In genomic region chr13:64035036-64035435, GRCm38 (mm10) we compare ENCODE assay signal across 18 mouse cellular contexts. TPM values are rescaled to one million over a fixed set of nuclear protein-coding genes. Genes with fewer than 3 reads are reported as not detected.
DNase-seq lines count a peak whose midpoint lies in the region; ATAC-seq lines count a peak whose summit lies in the region.
"Had no signal": no experiment of that assay in that cellular context is flagged by ENCODE, and none has a peak within 500 bp of the region (broad histone marks: within the 10 kb centered on the region; RNA-seq: fewer than 3 reads in every experiment).

No protein-coding gene starts in this region.

- 0 out of 2 replicates have a peak overlapping the region, but pooled peaks have one; percentile 17 for H3K27ac ChIP-seq in hindbrain, embryonic 12.5 days
- no peak overlapping the region for H3K27ac ChIP-seq in hindbrain, embryonic 14.5 days
- no peak overlapping the region for H3K27ac ChIP-seq in limb, embryonic 13.5 days
- H3K27ac ChIP-seq: kidney, postnatal 0 days; midbrain, embryonic 12.5 days; neural tube, embryonic 12.5 days had no signal

- peaks cover 6% of the 10 kb centered on the region for H3K4me1 ChIP-seq in hindbrain, embryonic 12.5 days
- no peaks in the 10 kb centered on the region for H3K4me1 ChIP-seq in hindbrain, embryonic 14.5 days (replicated peaks; ENCODE audit: control insufficient read depth, insufficient read depth, low read length)
- H3K4me1 ChIP-seq in limb, embryonic 13.5 days: peaks cover 14% of the 10 kb centered on the region
- H3K4me1 ChIP-seq: neural tube, embryonic 12.5 days had no signal

- no peaks in the 10 kb centered on the region for H3K36me3 ChIP-seq in hindbrain, embryonic 12.5 days
- H3K36me3 ChIP-seq in hindbrain, embryonic 14.5 days (replicated peaks; ENCODE audit: control insufficient read depth, insufficient read depth): no peaks in the 10 kb centered on the region
- no peaks in the 10 kb centered on the region for H3K36me3 ChIP-seq in limb, embryonic 13.5 days
- H3K36me3 ChIP-seq: midbrain, embryonic 12.5 days; neural tube, embryonic 12.5 days had no signal

- ATAC-seq in hindbrain, embryonic 12.5 days (ENCODE audit: low FRiP score): no peak
- no peak for ATAC-seq in hindbrain, embryonic 14.5 days (ENCODE audit: low FRiP score)
- ATAC-seq in limb, embryonic 13.5 days (ENCODE audit: low FRiP score, low read depth): no peak
- ATAC-seq: forebrain, embryonic 16.5 days had no signal

- WGBS in hindbrain, embryonic 12.5 days: 8% methylated on average over 8 of the region's 8 CpGs
- WGBS in hindbrain, embryonic 14.5 days: 10% methylated on average over 8 of the region's 8 CpGs
- 23% methylated on average over 8 of the region's 8 CpGs for WGBS in limb, embryonic 13.5 days

- H3K9ac ChIP-seq in hindbrain, embryonic 12.5 days: no peak overlapping the region
- no peak overlapping the region for H3K9ac ChIP-seq in hindbrain, embryonic 14.5 days
- 0 out of 2 replicates have a peak overlapping the region, but pooled peaks have one; percentile 40 for H3K9ac ChIP-seq in limb, embryonic 13.5 days
- H3K9ac ChIP-seq: midbrain, embryonic 12.5 days; neural tube, embryonic 12.5 days had no signal

- no peak overlapping the region for H3K4me2 ChIP-seq in hindbrain, embryonic 12.5 days (replicated peaks)
- H3K4me2 ChIP-seq in hindbrain, embryonic 14.5 days (replicated peaks): no peak overlapping the region
- no peak overlapping the region for H3K4me2 ChIP-seq in limb, embryonic 13.5 days (replicated peaks)
- H3K4me2 ChIP-seq: midbrain, embryonic 12.5 days; neural tube, embryonic 12.5 days had no signal

- H3K4me3 ChIP-seq in hindbrain, embryonic 12.5 days: no peak overlapping the region
- H3K4me3 ChIP-seq in hindbrain, embryonic 14.5 days (replicated peaks; ENCODE audit: low read length): no peak overlapping the region
- H3K4me3 ChIP-seq in limb, embryonic 13.5 days: no peak overlapping the region
- H3K4me3 ChIP-seq: midbrain, embryonic 12.5 days; neural tube, embryonic 12.5 days had no signal

- DNase-seq in hindbrain, embryonic 14.5 days (ENCODE audit: low spot score): no peak
- DNase-seq in ovary, postnatal 36 days (ENCODE audit: low spot score): peak; percentile 30
- no peak for DNase-seq in ovary, postnatal 10 days (ENCODE audit: low spot score)
- DNase-seq in yolk sac, embryonic 10.5 days (ENCODE audit: low spot score): peak; percentile 84
- no peak for DNase-seq in thymus, postnatal 36 days
- no peak for DNase-seq in layer of hippocampus, adult 9-11 months
- DNase-seq: cerebellum, adult 18-20 months; gastrocnemius, postnatal 36 days; heart, postnatal 14 days had no signal

- H3K27me3 ChIP-seq in hindbrain, embryonic 12.5 days: peaks cover 7% of the 10 kb centered on the region
- no peaks in the 10 kb centered on the region for H3K27me3 ChIP-seq in hindbrain, embryonic 14.5 days (ENCODE audit: control insufficient read depth, insufficient read depth, low read length)
- H3K27me3 ChIP-seq in limb, embryonic 13.5 days: 0 out of 2 replicates have a peak, but pooled peaks cover 7% of the 10 kb centered on the region
- H3K27me3 ChIP-seq: CH12.LX had no signal

- no peaks in the 10 kb centered on the region for H3K9me3 ChIP-seq in hindbrain, embryonic 12.5 days (replicated peaks)
- no peaks in the 10 kb centered on the region for H3K9me3 ChIP-seq in hindbrain, embryonic 14.5 days (ENCODE audit: control insufficient read depth, low read length)
- H3K9me3 ChIP-seq in limb, embryonic 13.5 days: no peaks in the 10 kb centered on the region
- H3K9me3 ChIP-seq: midbrain, embryonic 12.5 days; neural tube, embryonic 12.5 days had no signal

RNA-seq across cellular contexts. Expression of gene Hsd17b3, which starts 54.0 kb away (rescaled TPM):
- not detected in 2 replicates for polyA plus RNA-seq in hindbrain, embryonic 12.5 days (2016; fragmentation: Nextera tagmentation; extraction: Ambion mirVana)
- polyA plus RNA-seq in hindbrain, embryonic 14.5 days (2014; fragmentation: Nextera tagmentation; extraction: Ambion mirVana): not detected in 2 replicates
- not detected in 2 replicates for polyA plus RNA-seq in limb, embryonic 13.5 days (2015; fragmentation: Nextera tagmentation; extraction: Ambion mirVana)
- polyA plus RNA-seq: embryonic facial prominence, embryonic 14.5 days; forebrain, embryonic 16.5 days; kidney, postnatal 0 days; liver, adult 2 months; midbrain, embryonic 12.5 days had no signal

Comparison
In these comparisons a context has a peak if more than half of its experiments do, and no peak if none do; other contexts are left out.
1. DNase-seq: peak in ovary, postnatal 36 days (single experiment) and yolk sac, embryonic 10.5 days (single experiment); none in hindbrain, embryonic 14.5 days (single experiment), ovary, postnatal 10 days (single experiment), thymus, postnatal 36 days (0 of 2) and layer of hippocampus, adult 9-11 months (single experiment).